Comparison of ENCODE assay signal across 11 mouse cellular contexts in the genomic region with DNA sequence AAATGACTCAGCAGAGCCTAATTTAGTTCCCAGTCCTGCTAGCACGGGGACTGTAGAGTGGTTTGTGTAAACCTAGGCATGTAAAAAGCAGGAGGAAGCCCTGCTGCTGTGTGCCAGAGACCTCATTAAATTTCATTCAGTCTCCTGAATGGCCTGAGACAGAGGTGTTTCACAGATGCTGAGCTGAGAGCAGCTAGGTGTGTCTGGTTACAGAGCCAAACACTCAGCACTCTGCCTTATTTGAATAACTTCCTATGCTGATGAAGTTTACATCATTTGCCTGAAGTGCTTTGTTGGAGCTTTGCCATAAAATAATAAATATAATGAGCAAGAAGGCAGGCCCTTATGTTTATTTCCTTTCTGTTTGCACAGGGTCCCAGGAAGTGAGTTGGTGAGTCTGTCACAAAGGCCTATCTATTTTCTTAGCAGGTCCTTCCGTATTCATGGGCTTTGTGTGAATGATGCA. TPM values are rescaled to one million over a fixed set of nuclear protein-coding genes. Genes with fewer than 3 reads are reported as not detected.
A peak's percentile ranks its signal among the peaks of the same experiment; 100 is the strongest.
DNase-seq lines count a peak whose midpoint lies in the region; ATAC-seq lines count a peak whose summit lies in the region.
"Had no signal": no experiment of that assay in that cellular context is flagged by ENCODE, and none has a peak within 500 bp of the region (broad histone marks: within the 10 kb centered on the region; RNA-seq: fewer than 3 reads in every experiment).

No protein-coding gene starts in this region.

- H3K27ac ChIP-seq in hindbrain, embryonic 13.5 days, result peak overlapping the region; percentile 58
- H3K27ac ChIP-seq in hindbrain, embryonic 12.5 days, result no peak overlapping the region
- H3K27ac ChIP-seq in embryonic facial prominence, embryonic 14.5 days (replicated peaks; ENCODE audit: low read depth, low read length), result no peak overlapping the region; the same call in 1 of the 2 replicates
- peak overlapping the region; percentile 86 for H3K27ac ChIP-seq in limb, embryonic 12.5 days
- H3K27ac ChIP-seq: liver, embryonic 13.5 days had no signal

- ATAC-seq in hindbrain, embryonic 13.5 days (ENCODE audit: low FRiP score), result no peak
- no peak for ATAC-seq in hindbrain, embryonic 12.5 days (ENCODE audit: low FRiP score)
- peak; percentile 20; the same call in 1 of the 2 replicates for ATAC-seq in embryonic facial prominence, embryonic 14.5 days (ENCODE audit: low read depth)
- 0 out of 2 replicates have a peak, but pooled peaks have one; percentile 57 for ATAC-seq in limb, embryonic 12.5 days (ENCODE audit: insufficient number of reproducible peaks, insufficient read depth, low FRiP score, low TSS enrichment, low read depth)
- no peak for ATAC-seq in monocyte, adult 5-6 weeks (replicated peaks; ENCODE audit: insufficient number of reproducible peaks, low FRiP score, low TSS enrichment, poor library complexity, severe bottlenecking)

- H3K9me3 ChIP-seq in hindbrain, embryonic 13.5 days, result no peaks in the 10 kb centered on the region
- H3K9me3 ChIP-seq in hindbrain, embryonic 12.5 days (replicated peaks), result no peaks in the 10 kb centered on the region
- no peaks in the 10 kb centered on the region for H3K9me3 ChIP-seq in embryonic facial prominence, embryonic 14.5 days (ENCODE audit: control insufficient read depth, low read length)
- no peaks in the 10 kb centered on the region for H3K9me3 ChIP-seq in limb, embryonic 12.5 days
- H3K9me3 ChIP-seq: embryonic facial prominence, embryonic 12.5 days; liver, embryonic 13.5 days had no signal

- H3K27me3 ChIP-seq in hindbrain, embryonic 13.5 days, result no peaks in the 10 kb centered on the region
- H3K27me3 ChIP-seq in hindbrain, embryonic 12.5 days, result no peaks in the 10 kb centered on the region
- H3K27me3 ChIP-seq in embryonic facial prominence, embryonic 14.5 days (replicated peaks; ENCODE audit: control insufficient read depth, insufficient read depth, low read length), result no peaks in the 10 kb centered on the region
- H3K27me3 ChIP-seq in limb, embryonic 12.5 days, result no peaks in the 10 kb centered on the region
- H3K27me3 ChIP-seq: embryonic facial prominence, embryonic 12.5 days; liver, embryonic 13.5 days had no signal

- H3K9ac ChIP-seq in hindbrain, embryonic 13.5 days, result no peak overlapping the region
- no peak overlapping the region for H3K9ac ChIP-seq in hindbrain, embryonic 12.5 days
- H3K9ac ChIP-seq in embryonic facial prominence, embryonic 14.5 days (ENCODE audit: low read depth, low read length), result no peak overlapping the region
- H3K9ac ChIP-seq in limb, embryonic 12.5 days (replicated peaks), result no peak overlapping the region
- H3K9ac ChIP-seq: embryonic facial prominence, embryonic 12.5 days; liver, embryonic 13.5 days had no signal

- no peak overlapping the region for H3K4me3 ChIP-seq in hindbrain, embryonic 13.5 days
- H3K4me3 ChIP-seq in hindbrain, embryonic 12.5 days, result no peak overlapping the region
- H3K4me3 ChIP-seq in embryonic facial prominence, embryonic 14.5 days (ENCODE audit: low read depth, low read length), result no peak overlapping the region
- H3K4me3 ChIP-seq in limb, embryonic 12.5 days (replicated peaks), result no peak overlapping the region
- H3K4me3 ChIP-seq: embryonic facial prominence, embryonic 12.5 days; liver, embryonic 13.5 days had no signal

- H3K36me3 ChIP-seq in hindbrain, embryonic 13.5 days, result 0 out of 2 replicates have a peak, but pooled peaks cover 3% of the 10 kb centered on the region
- H3K36me3 ChIP-seq in hindbrain, embryonic 12.5 days, result peaks cover 6% of the 10 kb centered on the region; the same call in 1 of the 2 replicates
- H3K36me3 ChIP-seq in embryonic facial prominence, embryonic 14.5 days (ENCODE audit: control insufficient read depth, insufficient read depth, low read length), result 0 out of 2 replicates have a peak, but pooled peaks cover 3% of the 10 kb centered on the region
- 0 out of 2 replicates have a peak, but pooled peaks cover under 1% of the 10 kb centered on the region for H3K36me3 ChIP-seq in limb, embryonic 12.5 days

- H3K4me1 ChIP-seq in hindbrain, embryonic 13.5 days (replicated peaks), result peaks cover 43% of the 10 kb centered on the region
- peaks cover 19% of the 10 kb centered on the region for H3K4me1 ChIP-seq in hindbrain, embryonic 12.5 days
- H3K4me1 ChIP-seq in embryonic facial prominence, embryonic 14.5 days (ENCODE audit: control insufficient read depth, insufficient read depth, low read length), result 0 out of 2 replicates have a peak, but pooled peaks cover 4% of the 10 kb centered on the region
- peaks cover 47% of the 10 kb centered on the region for H3K4me1 ChIP-seq in limb, embryonic 12.5 days (replicated peaks)
- H3K4me1 ChIP-seq: liver, embryonic 13.5 days had no signal

- WGBS in hindbrain, embryonic 13.5 days, result 50% methylated on average over 2 of the region's 2 CpGs
- 56% methylated on average over 2 of the region's 2 CpGs for WGBS in hindbrain, embryonic 12.5 days
- 47% methylated on average over 2 of the region's 2 CpGs for WGBS in embryonic facial prominence, embryonic 14.5 days
- 35% methylated on average over 2 of the region's 2 CpGs for WGBS in limb, embryonic 12.5 days

- H3K4me2 ChIP-seq in hindbrain, embryonic 13.5 days, result no peak overlapping the region
- no peak overlapping the region for H3K4me2 ChIP-seq in hindbrain, embryonic 12.5 days (replicated peaks)
- H3K4me2 ChIP-seq in embryonic facial prominence, embryonic 14.5 days (ENCODE audit: low read depth, low read length), result no peak overlapping the region
- 0 out of 2 replicates have a peak overlapping the region, but pooled peaks have one; percentile 40 for H3K4me2 ChIP-seq in limb, embryonic 12.5 days
- H3K4me2 ChIP-seq: embryonic facial prominence, embryonic 12.5 days; liver, embryonic 13.5 days had no signal

- DNase-seq in A20 (ENCODE audit: low read depth, low spot score), result peak; percentile 49
- DNase-seq in embryonic facial prominence, embryonic 14.5 days (ENCODE audit: low spot score), result peak; percentile 45
- DNase-seq in adrenal gland, adult 18-20 months (ENCODE audit: low spot score in 2 of 2), result no peak
- no peak for DNase-seq in embryo, embryonic 9.5 days (ENCODE audit: extremely low spot score)
- DNase-seq: kidney, adult 8-10 months; liver, embryonic 13.5 days had no signal

RNA-seq across cellular contexts. Expression of gene Anapc16, which starts 24.7 kb away (rescaled TPM):
- polyA plus RNA-seq in hindbrain, embryonic 13.5 days (2015; fragmentation: Nextera tagmentation; extraction: Ambion mirVana), result 127 and 134 TPM in 2 replicates
- polyA plus RNA-seq in hindbrain, embryonic 12.5 days (2016; fragmentation: Nextera tagmentation; extraction: Ambion mirVana), result 113 and 119 TPM in 2 replicates
- 96.2 and 101 TPM in 2 replicates for polyA plus RNA-seq in embryonic facial prominence, embryonic 14.5 days (2014; fragmentation: Nextera tagmentation; extraction: Ambion mirVana)
- 126 and 132 TPM in 2 replicates for polyA plus RNA-seq in limb, embryonic 12.5 days (2016; fragmentation: Nextera tagmentation; extraction: Ambion mirVana)
- total RNA-seq in monocyte, adult 5-6 weeks (2017), result 69.0 to 89.0 TPM (median 82.7 TPM) in 3 replicates
- 10 to 100 TPM; 54.7 to 85.8 TPM for total RNA-seq in adrenal gland, adult 18-20 months (2021)

RNA-seq across cellular contexts. Expression of gene Ascc1, which starts 25.0 kb away (rescaled TPM):
- polyA plus RNA-seq in hindbrain, embryonic 13.5 days (2015; fragmentation: Nextera tagmentation; extraction: Ambion mirVana), result 47.1 and 47.5 TPM in 2 replicates
- polyA plus RNA-seq in hindbrain, embryonic 12.5 days (2016; fragmentation: Nextera tagmentation; extraction: Ambion mirVana), result 36.3 and 38.0 TPM in 2 replicates
- polyA plus RNA-seq in embryonic facial prominence, embryonic 14.5 days (2014; fragmentation: Nextera tagmentation; extraction: Ambion mirVana), result 36.5 and 37.8 TPM in 2 replicates
- 44.2 and 46.7 TPM in 2 replicates for polyA plus RNA-seq in limb, embryonic 12.5 days (2016; fragmentation: Nextera tagmentation; extraction: Ambion mirVana)
- 13.0 to 19.4 TPM (median 18.4 TPM) in 3 replicates for total RNA-seq in monocyte, adult 5-6 weeks (2017)
- total RNA-seq in adrenal gland, adult 18-20 months (2021), result 10 to 100 TPM; 26.1 to 33.7 TPM

Comparison
In these comparisons a context has a peak if more than half of its experiments do, and no peak if none do; other contexts are left out.
1. H3K27ac ChIP-seq: peak in hindbrain, embryonic 13.5 days (single experiment) and limb, embryonic 12.5 days (single experiment); none in hindbrain, embryonic 12.5 days (single experiment) and embryonic facial prominence, embryonic 14.5 days (single experiment).
2. ATAC-seq: peak in embryonic facial prominence, embryonic 14.5 days (single experiment) and limb, embryonic 12.5 days (single experiment); none in hindbrain, embryonic 13.5 days (single experiment), hindbrain, embryonic 12.5 days (single experiment) and monocyte, adult 5-6 weeks (single experiment).
3. DNase-seq: peak in A20 (single experiment) and embryonic facial prominence, embryonic 14.5 days (single experiment); none in adrenal gland, adult 18-20 months (0 of 2) and embryo, embryonic 9.5 days (single experiment).